Mouse (Mus musculus) hindbrain, embryonic 11.5 days (tissue): ENCODE measurements around the gene Lman1l. TPM values are rescaled to one million over a fixed set of nuclear protein-coding genes. Genes with fewer than 3 reads are reported as not detected.
A peak's percentile ranks its signal among the peaks of the same experiment; 100 is the strongest.

Experiments used
- ATAC-seq: fragments of 200-750 bp; cut with Nextera tagmentation; 2 replicates; pipeline ENCODE4 v1.8.0; 2017; ENCODE audit warnings: mild to moderate bottlenecking, moderate TSS enrichment, moderate library complexity; ENCODE audit not compliant: low FRiP score
- DNase-seq: peaks from one replicate; pipeline ENCODE4 v3.0.0-alpha.2; 2015; ENCODE audit warnings: low spot score
- H3K27ac ChIP-seq: fragments of 300-500 bp; sonication (generic); 2 replicates; pipeline ENCODE4 v1.5.1; 2014; ENCODE audit warnings: mild to moderate bottlenecking, low read depth, low read length
- H3K27me3 ChIP-seq: fragments of 300-500 bp; sonication (generic); 2 replicates; pipeline ENCODE4 v1.6.1; 2014; ENCODE audit warnings: mild to moderate bottlenecking, low read length, moderate library complexity, mixed read lengths; ENCODE audit not compliant: control insufficient read depth, insufficient read depth
- H3K36me3 ChIP-seq: fragments of 300-500 bp; sonication (generic); 2 replicates; pipeline ENCODE4 v1.6.1; 2014; ENCODE audit warnings: mild to moderate bottlenecking, low read length, moderate library complexity, mixed read lengths; ENCODE audit not compliant: control insufficient read depth, insufficient read depth
- H3K4me1 ChIP-seq: fragments of 300-500 bp; sonication (generic); replicated peaks from 2 replicates; pipeline ENCODE4 v1.6.1; 2014; ENCODE audit warnings: low read length, mixed read lengths; ENCODE audit not compliant: control insufficient read depth, insufficient read depth
- H3K4me2 ChIP-seq: fragments of 300-500 bp; sonication (generic); replicated peaks from 2 replicates; pipeline ENCODE4 v1.6.1; 2014; ENCODE audit warnings: mild to moderate bottlenecking, low read depth, low read length
- H3K4me3 ChIP-seq: fragments of 300-500 bp; sonication (generic); 2 replicates; pipeline ENCODE4 v1.5.1; 2014; ENCODE audit warnings: low read depth, low read length
- H3K9ac ChIP-seq: fragments of 300-500 bp; sonication (generic); 2 replicates; pipeline ENCODE4 v1.6.1; 2014; ENCODE audit warnings: low read depth, low read length
- H3K9me3 ChIP-seq: fragments of 300-500 bp; sonication (generic); 2 replicates; pipeline ENCODE4 v1.6.1; 2016; ENCODE audit warnings: low read length; ENCODE audit not compliant: control insufficient read depth
- WGBS: fragments of 180-500 bp; shearing (Covaris S2); extraction: QIAGEN DNeasy Blood & Tissue Kit; methylation state at CpG from one replicate; pipeline ENCODE4 v1.1.7; 2014; 5-methylcytosine and 5-hydroxymethylcytosine counted together
- polyA plus RNA-seq: library from polyadenylated mRNA; unstranded; fragments of >200 nt; fragmentation: Nextera tagmentation; extraction: Ambion mirVana; gene quantifications from 2 replicates; pipeline ENCODE4 v1.2.1, GENCODE M21; 2014

The Lman1l gene
- polyA plus RNA-seq, 1 experiment from 2014 or later, result not detected

- 78% methylated on average over 3 of the region's 3 CpGs for WGBS
- no peaks in the 10 kb centered on the region for H3K27me3 ChIP-seq
- H3K27ac ChIP-seq, result 0 out of 2 replicates have a peak overlapping the region, but pooled peaks have one; percentile 36
These were observed 16.7 kb upstream of the Lman1l start for GRCm38 (mm10) chr9:57637272-57637671.

GRCm38 (mm10) chr9:57633481-57634024 is 13.0 kb upstream of the Lman1l start:
- WGBS, result 46% methylated on average over 4 of the region's 4 CpGs
- no peak for DNase-seq
- no peak overlapping the region for H3K9ac ChIP-seq

More at GRCm38 (mm10) chr9:57637272-57637671, 16.7 kb upstream of the Lman1l start:
- no peak for ATAC-seq
- H3K4me3 ChIP-seq, result no peak overlapping the region
- H3K9me3 ChIP-seq, result no peaks in the 10 kb centered on the region
- H3K9ac ChIP-seq, result no peak overlapping the region
- H3K4me2 ChIP-seq, result no peak overlapping the region
- no peaks in the 10 kb centered on the region; the same call in 1 of the 2 replicates for H3K36me3 ChIP-seq
- H3K4me1 ChIP-seq, result peaks cover 18% of the 10 kb centered on the region
- no peak for DNase-seq

GRCm38 (mm10) chr9:57629118-57629874 is 8.7 kb upstream of the Lman1l start:
- Histone ChIP-seq H3K4me1 (no peaks in the 10 kb centered on the region), H3K9ac (no peak overlapping the region), H3K27me3 (no peaks in the 10 kb centered on the region), H3K27ac (no peak overlapping the region), H3K4me3 (no peak overlapping the region), H3K4me2 (no peak overlapping the region), H3K36me3 (peaks cover 13% of the 10 kb centered on the region; the same call in 1 of the 2 replicates), H3K9me3 (no peaks in the 10 kb centered on the region)
- peak; percentile 66 for ATAC-seq
- DNase-seq, result peak; percentile 83
- 72% methylated on average over 11 of the region's 14 CpGs for WGBS

More at GRCm38 (mm10) chr9:57633481-57634024, 13.0 kb upstream of the Lman1l start:
- no peaks in the 10 kb centered on the region for H3K27me3 ChIP-seq
- no peak overlapping the region for H3K4me2 ChIP-seq
- no peaks in the 10 kb centered on the region; the same call in 1 of the 2 replicates for H3K4me1 ChIP-seq
- H3K4me3 ChIP-seq, result no peak overlapping the region
- no peak for ATAC-seq
- H3K27ac ChIP-seq, result no peak overlapping the region
- H3K36me3 ChIP-seq, result peaks cover 5% of the 10 kb centered on the region; the same call in 1 of the 2 replicates
- no peaks in the 10 kb centered on the region for H3K9me3 ChIP-seq

GRCm38 (mm10) chr9:57628717-57629116 is 8.1 kb upstream of the Lman1l start:
- no peaks in the 10 kb centered on the region for H3K4me1 ChIP-seq
- WGBS, result 91% methylated on average over 12 of the region's 12 CpGs
- ATAC-seq (no peak), DNase-seq (no peak)
- H3K4me2 ChIP-seq, result no peak overlapping the region
- H3K36me3 ChIP-seq, result peaks cover 13% of the 10 kb centered on the region; the same call in 1 of the 2 replicates
- H3K9ac ChIP-seq, result no peak overlapping the region
- H3K27ac ChIP-seq, result no peak overlapping the region
- no peaks in the 10 kb centered on the region for H3K27me3 ChIP-seq
- no peak overlapping the region for H3K4me3 ChIP-seq
- no peaks in the 10 kb centered on the region for H3K9me3 ChIP-seq

GRCm38 (mm10) chr9:57627892-57628291 is 7.3 kb upstream of the Lman1l start:
- Histone ChIP-seq H3K4me2 (no peak overlapping the region), H3K4me1 (no peaks in the 10 kb centered on the region), H3K27me3 (no peaks in the 10 kb centered on the region), H3K4me3 (no peak overlapping the region), H3K9me3 (no peaks in the 10 kb centered on the region), H3K27ac (no peak overlapping the region), H3K9ac (no peak overlapping the region), H3K36me3 (peaks cover 13% of the 10 kb centered on the region; the same call in 1 of the 2 replicates)
- DNase-seq (no peak), ATAC-seq (no peak)
- 91% methylated on average over 11 of the region's 11 CpGs for WGBS

GRCm38 (mm10) chr9:57627191-57627590 is 6.6 kb upstream of the Lman1l start:
- Histone ChIP-seq H3K4me3 (no peak overlapping the region), H3K36me3 (peaks cover 13% of the 10 kb centered on the region; the same call in 1 of the 2 replicates), H3K27me3 (no peaks in the 10 kb centered on the region), H3K9me3 (no peaks in the 10 kb centered on the region), H3K4me1 (no peaks in the 10 kb centered on the region), H3K4me2 (no peak overlapping the region), H3K27ac (no peak overlapping the region), H3K9ac (no peak overlapping the region)
- ATAC-seq (no peak), DNase-seq (no peak)
- WGBS, result 90% methylated on average over 17 of the region's 17 CpGs

- peaks cover 13% of the 10 kb centered on the region; the same call in 1 of the 2 replicates for H3K36me3 ChIP-seq
- 73% methylated on average over 15 of the region's 15 CpGs for WGBS
These were observed 5.3 kb upstream of the Lman1l start for GRCm38 (mm10) chr9:57625674-57626500.

GRCm38 (mm10) chr9:57624295-57624694 is 3.7 kb upstream of the Lman1l start:
- Histone ChIP-seq H3K27me3 (no peaks in the 10 kb centered on the region), H3K4me2 (no peak overlapping the region), H3K9ac (no peak overlapping the region), H3K36me3 (peaks cover 8% of the 10 kb centered on the region; the same call in 1 of the 2 replicates), H3K4me1 (no peaks in the 10 kb centered on the region), H3K4me3 (no peak overlapping the region), H3K27ac (no peak overlapping the region), H3K9me3 (no peaks in the 10 kb centered on the region)
- 80% methylated on average over 7 of the region's 7 CpGs for WGBS
- DNase-seq (no peak), ATAC-seq (no peak)

More at GRCm38 (mm10) chr9:57625674-57626500, 5.3 kb upstream of the Lman1l start:
- Histone ChIP-seq H3K4me2 (no peak overlapping the region), H3K9me3 (no peaks in the 10 kb centered on the region), H3K27me3 (no peaks in the 10 kb centered on the region), H3K4me1 (no peaks in the 10 kb centered on the region), H3K27ac (no peak overlapping the region), H3K4me3 (no peak overlapping the region), H3K9ac (no peak overlapping the region)
- DNase-seq, result no peak
- no peak for ATAC-seq
